Mouse (Mus musculus) CH12.LX (cell line): Measurements from ENCODE around the gene Serbp1. TPM values are rescaled to one million over a fixed set of nuclear protein-coding genes. Genes with fewer than 3 reads are reported as not detected.

Source experiments
- DNase-seq: peaks from one replicate; pipeline ENCODE4 v3.0.0-alpha.2; 2013; ENCODE audit errors: extremely low read depth
- H3K27ac ChIP-seq: 2 replicates; pipeline ENCODE4 v1.5.1; 2012; ENCODE audit warnings: low read depth, mild to moderate bottlenecking, control low read depth, moderate library complexity; ENCODE audit not compliant: insufficient read depth
- H3K27me3 ChIP-seq: replicated peaks from 2 replicates; pipeline ENCODE3; 2012; ENCODE audit warnings: inconsistent platforms
- H3K36me3 ChIP-seq, 2 experiments: replicated peaks in 1 of 2; 2 replicates each; pipeline versions ENCODE3 to v1.6.1; 2012; ENCODE audit warnings: inconsistent platforms in 1 of 2, low read length in 1 of 2, mild to moderate bottlenecking in 1 of 2, mixed read lengths in 1 of 2, moderate library complexity in 1 of 2; ENCODE audit not compliant: control insufficient read depth in 1 of 2, insufficient read depth in 1 of 2
- H3K4me1 ChIP-seq, 2 experiments: 2 replicates each; pipeline ENCODE4 v1.6.1; 2012; ENCODE audit warnings: inconsistent platforms in 1 of 2, moderate library complexity in 1 of 2; ENCODE audit not compliant: insufficient read depth in 2 of 2, control insufficient read depth in 1 of 2
- H3K4me2 ChIP-seq: 2 replicates; pipeline ENCODE4 v1.6.1; 2012; ENCODE audit warnings: low read depth, mild to moderate bottlenecking, control low read depth; ENCODE audit not compliant: poor library complexity, insufficient read depth, severe bottlenecking
- H3K4me3 ChIP-seq, 3 experiments: fragments of 150-350 bp in 1 of 3; sonication (generic) in 1 of 3; replicated peaks in 1 of 3; 2 replicates each; pipeline versions ENCODE3 to v1.5.1; 2011 to 2012; ENCODE audit warnings: low read depth in 2 of 3, low read length in 2 of 3, mild to moderate bottlenecking in 2 of 3, moderate library complexity in 2 of 3, control low read depth in 1 of 3, improper control_type of control experiment in 1 of 3, inconsistent platforms in 1 of 3, mixed read lengths in 1 of 3; ENCODE audit not compliant: poor library complexity in 1 of 3
- H3K79me2 ChIP-seq: replicated peaks from 2 replicates; pipeline ENCODE4 v1.6.1; 2012; ENCODE audit warnings: mild to moderate bottlenecking, moderate library complexity; ENCODE audit not compliant: control insufficient read depth, poor library complexity, insufficient read depth, severe bottlenecking; ENCODE audit errors: extremely low read depth
- H3K9ac ChIP-seq: 2 replicates; pipeline ENCODE4 v1.6.1; 2012; ENCODE audit warnings: low read depth, mild to moderate bottlenecking, control low read depth, moderate library complexity; ENCODE audit not compliant: insufficient read depth
- H3K9me3 ChIP-seq: replicated peaks from 2 replicates; pipeline ENCODE3; 2012; ENCODE audit warnings: low read length, inconsistent platforms, mixed read lengths
- BHLHE40 ChIP-seq: IDR thresholded peaks from 2 replicates; pipeline ENCODE4 v1.6.1; 2011; ENCODE audit warnings: mild to moderate bottlenecking, low read depth, low read length, improper control_type of control experiment
- CTCF ChIP-seq, 2 experiments: IDR thresholded peaks in 1 of 2; conservative IDR thresholded peaks in 1 of 2; 2 replicates each; pipeline ENCODE4 v1.5.1; 2011 to 2012; ENCODE audit warnings: low read depth in 2 of 2, low read length in 2 of 2, improper control_type of control experiment in 1 of 2, inconsistent platforms in 1 of 2, mild to moderate bottlenecking in 1 of 2, moderate library complexity in 1 of 2
- E2F4 ChIP-seq: IDR thresholded peaks from 2 replicates; pipeline ENCODE4 v1.6.1; 2011; ENCODE audit warnings: low read depth, low read length, improper control_type of control experiment; ENCODE audit not compliant: insufficient replicate concordance
- ELF1 ChIP-seq: IDR thresholded peaks from 2 replicates; pipeline ENCODE4 v1.6.1; 2014; ENCODE audit warnings: low read depth, mild to moderate bottlenecking, inconsistent platforms, low read length, improper control_type of control experiment
- ETS1 ChIP-seq: conservative IDR thresholded peaks from 2 replicates; pipeline ENCODE4 v1.6.1; 2012; ENCODE audit warnings: low read depth, mild to moderate bottlenecking, inconsistent platforms, low read length, improper control_type of control experiment, moderate library complexity
- HCFC1 ChIP-seq: IDR thresholded peaks from 2 replicates; pipeline ENCODE4 v1.6.1; 2012; ENCODE audit warnings: low read depth, mild to moderate bottlenecking, inconsistent platforms, low read length, improper control_type of control experiment
- IRF4 ChIP-seq: IDR thresholded peaks from 2 replicates; pipeline ENCODE4 v1.6.1; 2014; ENCODE audit warnings: low read depth, mild to moderate bottlenecking, inconsistent platforms, low read length, improper control_type of control experiment
- JUN ChIP-seq: IDR thresholded peaks from 2 replicates; pipeline ENCODE4 v1.6.1; 2011; ENCODE audit warnings: low read depth, mild to moderate bottlenecking, low read length, improper control_type of control experiment, moderate library complexity; ENCODE audit not compliant: insufficient read depth
- JUND ChIP-seq: conservative IDR thresholded peaks from 2 replicates; pipeline ENCODE4 v1.6.1; 2011; ENCODE audit warnings: low read depth, low read length, improper control_type of control experiment
- KAT2A ChIP-seq: IDR thresholded peaks from 2 replicates; pipeline ENCODE4 v1.6.1; 2012; ENCODE audit warnings: low read length, improper control_type of control experiment, inconsistent platforms; ENCODE audit not compliant: insufficient replicate concordance
- MAX ChIP-seq: IDR thresholded peaks from 2 replicates; pipeline ENCODE4 v1.6.1; 2011; ENCODE audit warnings: low read length, improper control_type of control experiment
- MEF2A ChIP-seq: IDR thresholded peaks from 2 replicates; pipeline ENCODE4 v1.6.1; 2014; ENCODE audit warnings: low read depth, mild to moderate bottlenecking, inconsistent platforms, low read length, improper control_type of control experiment, borderline replicate concordance
- MXI1 ChIP-seq: IDR thresholded peaks from 2 replicates; pipeline ENCODE4 v1.6.1; 2011; ENCODE audit warnings: mild to moderate bottlenecking, low read depth, low read length, improper control_type of control experiment
- MYC ChIP-seq: IDR thresholded peaks from 2 replicates; pipeline ENCODE4 v1.6.1; 2011; ENCODE audit warnings: low read depth, mild to moderate bottlenecking, improper control_type of control experiment, low read length
- NELFE ChIP-seq: IDR thresholded peaks from 2 replicates; pipeline ENCODE4 v1.6.1; 2011; ENCODE audit warnings: low read depth, low read length, improper control_type of control experiment
- NRF1 ChIP-seq: IDR thresholded peaks from 2 replicates; pipeline ENCODE4 v1.6.1; 2014; ENCODE audit warnings: low read depth, mild to moderate bottlenecking, inconsistent platforms, low read length, improper control_type of control experiment, moderate library complexity
- PAX5 ChIP-seq: IDR thresholded peaks from 2 replicates; pipeline ENCODE4 v1.6.1; 2012; ENCODE audit warnings: low read length, inconsistent platforms, mixed read lengths
- POLR2A ChIP-seq: IDR thresholded peaks from 2 replicates; pipeline ENCODE4 v1.6.1; 2011; ENCODE audit warnings: low read depth, mild to moderate bottlenecking, improper control_type of control experiment, low read length
- POLR2AphosphoS2 ChIP-seq: IDR thresholded peaks from 2 replicates; pipeline ENCODE4 v1.6.1; 2011; ENCODE audit warnings: low read depth, low read length, improper control_type of control experiment
- RCOR1 ChIP-seq: conservative IDR thresholded peaks from 2 replicates; pipeline ENCODE4 v1.6.1; 2012; ENCODE audit warnings: low read depth, mild to moderate bottlenecking, inconsistent platforms, low read length, improper control_type of control experiment
- SMC3 ChIP-seq: IDR thresholded peaks from 2 replicates; pipeline ENCODE4 v1.6.1; 2011; ENCODE audit warnings: low read depth, low read length, improper control_type of control experiment
- TBP ChIP-seq: conservative IDR thresholded peaks from 2 replicates; pipeline ENCODE4 v1.6.1; 2011; ENCODE audit warnings: low read depth, low read length, improper control_type of control experiment
- TCF12 ChIP-seq: IDR thresholded peaks from 2 replicates; pipeline ENCODE4 v1.6.1; 2014; ENCODE audit warnings: low read depth, mild to moderate bottlenecking, inconsistent platforms, low read length, improper control_type of control experiment
- USF2 ChIP-seq: conservative IDR thresholded peaks from 2 replicates; pipeline ENCODE4 v1.6.1; 2011; ENCODE audit warnings: low read depth, low read length, improper control_type of control experiment
- ZC3H11A ChIP-seq: IDR thresholded peaks from 2 replicates; pipeline ENCODE4 v1.6.1; 2012; ENCODE audit warnings: low read depth, mild to moderate bottlenecking, inconsistent platforms, low read length, improper control_type of control experiment
- ZKSCAN1 ChIP-seq: IDR thresholded peaks from 2 replicates; pipeline ENCODE4 v1.6.1; 2012; ENCODE audit warnings: low read depth, inconsistent platforms, low read length, improper control_type of control experiment, borderline replicate concordance
- ZMIZ1 ChIP-seq: IDR thresholded peaks from 2 replicates; pipeline ENCODE4 v1.6.1; 2012; ENCODE audit warnings: low read depth, mild to moderate bottlenecking, inconsistent platforms, low read length, improper control_type of control experiment
- ZNF384 ChIP-seq: IDR thresholded peaks from 2 replicates; pipeline ENCODE4 v1.6.1; 2012; ENCODE audit warnings: low read depth, low read length, improper control_type of control experiment, inconsistent platforms
- dilution Hi-C: fragments of 300-500 bp; cut with MboI; formaldehyde crosslinking; loops from 2 replicates; pipeline ENCODE4 v1.14.3; 2020; ENCODE audit warnings: low sequenced_read_pairs; ENCODE audit not compliant: extremely low pct_unique_long_range_greater_than_20kb, extremely low pct_ligation_motif_present
- in situ Hi-C: fragments of 300-500 bp; cut with MboI; formaldehyde crosslinking; loops from 3 replicates; pipeline ENCODE4 v1.14.3; 2019; ENCODE audit warnings: low sequenced_read_pairs, low pct_ligation_motif_present, low pct_unique_long_range_greater_than_20kb, mixed read lengths
- polyA plus RNA-seq: library from polyadenylated mRNA; unstranded; fragments of >175 nt; gene quantifications from 2 replicates; pipeline ENCODE4 v1.2.1, GENCODE M21; 2012; ENCODE audit warnings: low read depth; ENCODE audit not compliant: insufficient read length
- total RNA-seq, 2 experiments: library from RNA; depleted of rRNA; stranded (reverse); fragments of 300-350 nt in 1 of 2; fragments of >200 nt in 1 of 2; gene quantifications; 2 replicates each; pipeline ENCODE4 v1.2.3; 2012 to 2014

Serbp1 gene
- total and polyA plus RNA-seq, 3 experiments = 828 to 2,454 (median 835) TPM

GRCm38 (mm10) chr6:67264935-67265334, 27.0 kb downstream of the Serbp1 start:
- Histone ChIP-seq H3K4me1 (peaks cover 0 to 5% of the 10 kb centered on the region in 2 experiments; a peak in 2 of 4 replicates), H3K9ac (no peak overlapping the region), H3K4me3 (no peak overlapping the region), H3K79me2 (peaks cover 18% of the 10 kb centered on the region), H3K27me3 (no peaks in the 10 kb centered on the region), H3K4me2 (no peak overlapping the region), H3K27ac (no peak overlapping the region), H3K9me3 (no peaks in the 10 kb centered on the region)
- dilution Hi-C loops = no loop called here
- DNase-seq = no peak
- TF ChIP-seq HCFC1 = no peak
- no peak for TF ChIP-seq CTCF (conservative IDR thresholded peaks at IDR 0.05 in 1 of 2, IDR thresholded peaks at IDR 0.05 in 1 of 2; ENCODE audit: low read depth in 2 of 2, low read length in 2 of 2)
- TF ChIP-seq BHLHE40 = no peak
- no peak for TF ChIP-seq SMC3
- TF ChIP-seq MXI1 = no peak
- TF ChIP-seq RCOR1 = no peak
- TF ChIP-seq TCF12 = no peak
- TF ChIP-seq IRF4 = no peak
- TF ChIP-seq POLR2AphosphoS2 = no peak
- no peak for TF ChIP-seq MEF2A
- TF ChIP-seq ZMIZ1 = no peak
- TF ChIP-seq MYC = no peak
- TF ChIP-seq ELF1 = no peak
- no peak for TF ChIP-seq POLR2A
- no peak for TF ChIP-seq TBP
- TF ChIP-seq E2F4 = no peak
- TF ChIP-seq, all 38 proteins: peak for 0
- in situ Hi-C loops = no loop called here
- H3K36me3 ChIP-seq = peaks cover 0 to under 1% of the 10 kb centered on the region in 2 experiments

DNA sequence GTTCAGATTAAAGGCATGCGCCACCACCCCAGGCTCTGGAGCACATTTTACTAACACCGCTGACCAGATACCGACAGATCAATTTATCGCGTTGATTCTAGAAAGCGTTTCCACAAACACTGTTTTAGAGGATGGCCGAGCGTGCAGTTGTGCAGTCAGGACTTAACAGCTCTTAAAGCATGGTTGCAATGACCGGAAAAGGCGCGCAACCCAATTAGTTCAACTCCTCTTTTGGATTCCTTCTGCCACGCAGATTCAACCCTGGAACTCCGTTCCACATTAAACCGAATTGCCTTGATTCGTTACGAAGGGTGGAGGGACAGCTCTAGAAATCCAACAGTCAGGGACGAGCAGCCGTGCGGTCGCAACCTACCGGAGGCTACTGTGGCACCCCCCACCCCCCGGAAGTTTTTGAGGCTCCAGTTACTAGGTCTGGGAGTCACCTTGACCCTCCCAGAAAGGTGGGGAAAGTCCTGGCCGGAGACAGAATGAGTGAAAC, 28.2 kb downstream of the Serbp1 start:
- no peaks in the 10 kb centered on the region for H3K27me3 ChIP-seq
- H3K4me2 ChIP-seq = peak overlapping the region; percentile 77
- no peaks in the 10 kb centered on the region for H3K9me3 ChIP-seq
- peak overlapping the region; percentile 31 for H3K27ac ChIP-seq
- H3K9ac ChIP-seq = peak overlapping the region; percentile 78
- DNase-seq = no peak
- peaks cover 30% of the 10 kb centered on the region for H3K79me2 ChIP-seq
- peaks cover 0 to 7% of the 10 kb centered on the region in 2 experiments; a peak in 2 of 4 replicates for H3K4me1 ChIP-seq
- H3K36me3 ChIP-seq = peaks cover 0 to 6% of the 10 kb centered on the region in 2 experiments
- dilution Hi-C loops (no loop called here), in situ Hi-C loops (no loop called here)
- TF ChIP-seq JUND (no peak), NRF1 (no peak), KAT2A (no peak), ZC3H11A (no peak), ZNF384 (no peak), ELF1 (no peak), USF2 (no peak), MAX (no peak), MEF2A (no peak), ZKSCAN1 (no peak), MYC (peak; percentile 56; the same call in 1 of the 2 replicates), TBP (0 out of 2 replicates have a peak, but pooled peaks have one; percentile 15), POLR2AphosphoS2 (peak; percentile 50; the same call in 1 of the 2 replicates), JUN (no peak), NELFE (no peak; the same call in 1 of the 2 replicates), POLR2A (no peak), PAX5 (no peak), MXI1 (no peak; the same call in 1 of the 2 replicates), ZMIZ1 (no peak), ETS1 (no peak)
- peak overlapping the region; percentile 65 to 96 (median 68) for H3K4me3 ChIP-seq
